Mouse (Mus musculus): ENCODE measurements at regions not wholly inside any gene's neighbourhood (a gene's known extent, or its start where the extent isn't known, plus 50 kb on each side); places are given as distances from the start of the nearest gene placed in this dataset.

DNA sequence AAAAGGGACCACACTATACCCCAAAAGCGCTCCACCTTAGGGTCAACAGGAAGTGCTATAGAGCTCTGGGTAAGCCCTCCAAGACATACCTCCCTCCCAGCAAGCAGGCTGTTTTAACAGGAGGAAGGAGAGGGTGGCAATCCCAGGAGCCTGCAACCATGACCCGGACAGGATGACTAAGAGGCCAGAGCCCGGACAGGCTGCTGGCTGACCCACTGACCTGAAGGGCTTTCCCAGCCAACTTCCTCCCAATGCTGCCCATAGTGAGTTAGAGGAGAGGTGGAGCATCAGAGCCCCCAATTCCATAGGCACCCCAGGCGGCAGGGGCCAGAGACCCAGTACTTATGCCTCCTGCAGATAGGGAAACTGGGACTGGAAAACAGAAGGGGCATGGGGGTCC lies 136.3 kb downstream of the Utp6 start:
- WGBS: 61% methylated on average over 4 of the region's 4 CpGs
- Histone ChIP-seq H3K27me3 (ENCODE audit: insufficient read depth, low read length) (no peaks in the 10 kb centered on the region), H3K36me3 (ENCODE audit: insufficient read depth) (no peaks in the 10 kb centered on the region), H3K27ac (ENCODE audit: low read depth) (no peak overlapping the region), H3K4me3 (ENCODE audit: low read depth, low read length) (no peak overlapping the region), H3K9ac (no peak overlapping the region), H3K4me2 (no peak overlapping the region), H3K4me1 (ENCODE audit: insufficient read depth) (no peaks in the 10 kb centered on the region), H3K9me3 (ENCODE audit: low read depth, low read length) (no peaks in the 10 kb centered on the region)
- DNase-seq: no peak
- no peak for ATAC-seq (ENCODE audit: insufficient read depth)
- TF ChIP-seq CTCF (IDR thresholded peaks at IDR 0.05; ENCODE audit: low read depth): no peak

DNA sequence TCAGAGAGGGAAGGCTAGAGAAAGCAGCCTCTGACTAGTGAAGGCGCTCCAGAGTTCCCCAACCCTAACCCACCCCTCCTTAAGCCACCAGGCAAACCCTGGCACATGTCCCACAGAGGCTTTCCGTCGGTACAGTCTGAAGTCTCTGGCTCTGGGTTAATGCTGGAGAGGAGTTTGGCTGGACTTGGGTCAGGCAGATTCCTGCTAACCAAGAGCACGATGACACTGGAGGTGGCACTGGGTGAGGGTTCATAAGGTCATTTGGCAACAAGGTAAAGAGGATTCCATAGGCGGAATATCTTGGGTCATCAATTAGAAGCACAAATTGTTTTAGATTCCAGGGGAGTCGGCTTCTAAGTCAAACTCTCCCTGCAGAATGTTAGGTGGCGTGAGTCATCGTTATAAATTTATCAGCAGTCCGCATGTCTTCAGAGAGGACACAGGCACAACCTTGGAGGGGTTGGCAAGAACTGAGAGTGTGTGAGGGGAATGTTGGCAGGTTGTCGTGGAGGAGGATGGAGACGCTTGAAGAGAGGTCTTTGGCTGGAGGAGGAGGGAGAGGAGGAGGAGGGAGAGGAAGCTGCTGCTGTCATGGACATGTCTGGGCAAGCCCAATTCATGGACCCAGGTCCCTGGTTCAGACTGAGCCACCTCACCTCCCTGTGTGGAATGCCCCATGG lies 138.4 kb downstream of the Utp6 start:
- Histone ChIP-seq H3K36me3 (ENCODE audit: insufficient read depth) (no peaks in the 10 kb centered on the region), H3K9me3 (ENCODE audit: low read depth, low read length) (no peaks in the 10 kb centered on the region), H3K9ac (no peak overlapping the region), H3K4me3 (ENCODE audit: low read depth, low read length) (no peak overlapping the region), H3K27ac (ENCODE audit: low read depth) (no peak overlapping the region), H3K4me1 (ENCODE audit: insufficient read depth) (no peaks in the 10 kb centered on the region), H3K27me3 (ENCODE audit: insufficient read depth, low read length) (no peaks in the 10 kb centered on the region), H3K4me2 (no peak overlapping the region)
- no peak for ATAC-seq (ENCODE audit: insufficient read depth)
- 65% methylated on average over 11 of the region's 11 CpGs for WGBS
- TF ChIP-seq CTCF (IDR thresholded peaks at IDR 0.05; ENCODE audit: low read depth): no peak
- no peak for DNase-seq

DNA sequence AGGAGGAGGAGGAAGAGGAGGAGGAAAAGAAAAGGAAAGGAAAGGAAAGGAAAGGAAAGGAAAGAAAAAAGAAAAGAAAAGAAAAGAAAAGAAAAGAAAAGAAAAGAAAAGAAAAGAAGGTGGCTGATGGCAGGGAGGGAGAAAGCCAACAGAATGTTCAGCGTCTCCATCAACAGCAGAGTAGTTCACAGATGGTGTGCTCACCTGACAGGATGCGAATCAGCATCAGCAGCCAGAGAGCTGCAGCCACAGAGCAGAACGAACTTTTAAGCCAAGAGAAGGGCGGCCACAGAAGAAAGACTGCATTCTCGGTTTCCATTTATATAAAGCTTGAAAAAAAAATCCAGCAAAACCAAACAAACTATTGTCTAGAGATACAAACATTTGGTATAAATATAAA lies 140.2 kb downstream of the Utp6 start:
- Histone ChIP-seq H3K4me1 (ENCODE audit: insufficient read depth) (no peaks in the 10 kb centered on the region), H3K36me3 (ENCODE audit: insufficient read depth) (no peaks in the 10 kb centered on the region), H3K4me3 (ENCODE audit: low read depth, low read length) (no peak overlapping the region), H3K27ac (ENCODE audit: low read depth) (no peak overlapping the region), H3K9ac (no peak overlapping the region), H3K4me2 (no peak overlapping the region), H3K9me3 (ENCODE audit: low read depth, low read length) (no peaks in the 10 kb centered on the region), H3K27me3 (ENCODE audit: insufficient read depth, low read length) (no peaks in the 10 kb centered on the region)
- TF ChIP-seq CTCF (IDR thresholded peaks at IDR 0.05; ENCODE audit: low read depth): no peak
- ATAC-seq (ENCODE audit: insufficient read depth) (no peak), DNase-seq (no peak)
- 63% methylated on average over 5 of the region's 5 CpGs for WGBS

DNA sequence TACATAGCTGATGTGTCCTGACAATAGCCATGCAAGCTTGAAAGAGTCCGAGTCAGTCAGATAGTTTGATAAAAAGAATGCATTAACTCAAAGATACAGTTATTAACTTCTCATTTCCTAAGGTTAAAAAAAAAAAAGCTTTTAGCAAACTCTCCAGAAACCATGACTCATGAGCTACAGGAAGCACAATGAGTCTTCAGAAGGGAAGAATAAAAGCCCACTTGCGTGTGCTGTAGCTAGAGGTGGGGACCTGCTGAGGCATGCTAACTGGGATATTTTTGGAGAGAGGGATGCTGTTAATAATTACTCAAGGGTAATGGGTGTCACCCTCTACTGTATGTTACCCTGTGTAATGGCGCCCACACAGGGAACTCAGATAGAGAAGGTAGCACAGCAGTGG lies 147.0 kb downstream of the Utp6 start:
- TF ChIP-seq CTCF (IDR thresholded peaks at IDR 0.05; ENCODE audit: low read depth): no peak
- 88% methylated on average over 3 of the region's 3 CpGs for WGBS
- Histone ChIP-seq H3K27ac (ENCODE audit: low read depth) (no peak overlapping the region), H3K4me3 (ENCODE audit: low read depth, low read length) (no peak overlapping the region), H3K27me3 (ENCODE audit: insufficient read depth, low read length) (no peaks in the 10 kb centered on the region), H3K9ac (no peak overlapping the region), H3K4me1 (ENCODE audit: insufficient read depth) (no peaks in the 10 kb centered on the region), H3K9me3 (ENCODE audit: low read depth, low read length) (peaks cover 8% of the 10 kb centered on the region; the same call in 1 of the 2 replicates), H3K4me2 (no peak overlapping the region), H3K36me3 (ENCODE audit: insufficient read depth) (no peaks in the 10 kb centered on the region)
- ATAC-seq (ENCODE audit: insufficient read depth): no peak
- no peak for DNase-seq

DNA sequence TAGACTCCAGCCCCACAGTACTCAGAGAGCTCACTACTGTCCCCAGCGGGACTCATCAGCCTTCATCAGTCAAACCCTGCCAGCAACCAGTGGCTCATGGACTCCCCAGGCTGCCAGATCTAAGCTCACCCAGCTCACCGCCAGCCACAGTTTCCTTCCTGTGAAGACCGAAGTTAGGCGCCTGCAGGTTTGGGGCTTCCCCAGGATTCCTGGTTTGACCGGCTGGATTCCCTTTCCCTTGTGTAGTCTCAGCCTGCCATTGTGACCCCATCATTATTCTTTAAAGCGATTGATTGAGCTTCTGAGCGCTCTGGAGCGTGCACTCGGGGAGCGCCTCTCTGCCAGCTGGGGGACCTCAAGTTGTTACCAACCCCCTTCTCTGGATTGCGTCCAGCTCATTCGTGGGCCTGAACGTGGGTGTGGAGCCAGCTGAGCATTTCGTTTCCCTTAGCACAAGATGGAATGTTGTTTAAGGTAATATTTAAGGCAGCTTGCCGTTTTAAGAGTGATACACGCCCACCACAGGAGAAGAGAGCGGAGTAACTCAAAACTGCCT lies 155.2 kb downstream of the Utp6 start:
- WGBS: 10% methylated on average over 17 of the region's 17 CpGs
- ATAC-seq (ENCODE audit: insufficient read depth) (peak; percentile 21; the same call in 1 of the 2 replicates), DNase-seq (peak; percentile 82)
- no peak overlapping the region for H3K4me3 ChIP-seq (ENCODE audit: low read depth, low read length)
- no peak overlapping the region for H3K9ac ChIP-seq
- peak; percentile 44 for TF ChIP-seq CTCF (IDR thresholded peaks at IDR 0.05; ENCODE audit: low read depth)
- H3K9me3 ChIP-seq (ENCODE audit: low read depth, low read length): no peaks in the 10 kb centered on the region
- H3K27ac ChIP-seq (ENCODE audit: low read depth): peak overlapping the region; percentile 81
- no peaks in the 10 kb centered on the region for H3K36me3 ChIP-seq (ENCODE audit: insufficient read depth)
- peak overlapping the region; percentile 39 for H3K4me2 ChIP-seq
- peaks cover 32% of the 10 kb centered on the region for H3K4me1 ChIP-seq (ENCODE audit: insufficient read depth)
- H3K27me3 ChIP-seq (ENCODE audit: insufficient read depth, low read length): no peaks in the 10 kb centered on the region

DNA sequence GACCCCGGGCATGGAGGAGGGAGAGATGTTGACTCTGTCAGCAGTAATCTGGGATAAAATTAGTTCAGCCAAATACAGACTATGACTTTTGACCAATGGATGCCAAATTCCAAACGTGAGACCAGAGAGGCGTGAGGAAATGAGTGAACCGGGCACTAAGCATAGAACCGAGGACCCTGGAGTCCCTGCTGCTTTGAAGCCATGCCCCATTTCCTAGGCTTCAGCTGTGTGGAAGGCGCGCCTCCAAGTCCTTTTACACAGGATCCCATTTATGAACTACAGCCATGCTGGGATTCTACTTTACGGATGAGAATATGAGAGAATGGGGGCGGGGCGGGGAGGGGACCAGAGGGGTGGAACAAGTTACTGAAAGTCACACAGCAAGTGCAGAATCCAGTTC lies 155.8 kb downstream of the Utp6 start:
- ATAC-seq (ENCODE audit: insufficient read depth) (peak; percentile 4; the same call in 1 of the 2 replicates), DNase-seq (no peak)
- Histone ChIP-seq H3K4me2 (peak overlapping the region; percentile 39; the same call in 1 of the 2 replicates), H3K27me3 (ENCODE audit: insufficient read depth, low read length) (no peaks in the 10 kb centered on the region), H3K4me1 (ENCODE audit: insufficient read depth) (peaks cover 33% of the 10 kb centered on the region), H3K36me3 (ENCODE audit: insufficient read depth) (no peaks in the 10 kb centered on the region), H3K27ac (ENCODE audit: low read depth) (peak overlapping the region; percentile 81; the same call in 1 of the 2 replicates), H3K4me3 (ENCODE audit: low read depth, low read length) (no peak overlapping the region), H3K9ac (no peak overlapping the region), H3K9me3 (ENCODE audit: low read depth, low read length) (no peaks in the 10 kb centered on the region)
- 49% methylated on average over 10 of the region's 10 CpGs for WGBS
- TF ChIP-seq CTCF (IDR thresholded peaks at IDR 0.05; ENCODE audit: low read depth): no peak

DNA sequence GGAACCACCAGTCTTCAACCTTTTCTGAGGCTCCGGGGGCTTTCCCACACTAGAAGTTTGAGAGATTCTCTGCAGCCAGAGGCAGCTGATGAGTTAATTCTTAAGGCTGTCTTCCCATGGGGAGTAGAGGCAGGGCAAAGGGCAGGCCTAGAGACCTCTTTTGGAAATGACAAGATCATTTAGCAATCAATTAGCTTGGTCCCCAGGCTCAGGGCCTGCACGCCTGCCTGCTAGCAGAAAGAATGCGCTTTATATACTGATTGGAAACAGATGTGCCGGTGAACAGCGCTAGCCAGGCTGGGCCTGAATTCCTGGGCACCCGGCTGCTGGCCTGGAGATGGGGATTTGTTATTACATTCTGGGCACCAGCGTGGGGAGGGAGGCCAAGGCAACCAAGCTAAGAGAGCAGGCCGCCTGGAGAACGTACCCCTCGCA lies 156.2 kb downstream of the Utp6 start:
- ATAC-seq (ENCODE audit: insufficient read depth) (peak; percentile 53), DNase-seq (peak; percentile 86)
- 23% methylated on average over 10 of the region's 10 CpGs for WGBS
- H3K4me1 ChIP-seq (ENCODE audit: insufficient read depth): peaks cover 33% of the 10 kb centered on the region
- H3K9me3 ChIP-seq (ENCODE audit: low read depth, low read length): no peaks in the 10 kb centered on the region
- TF ChIP-seq CTCF (IDR thresholded peaks at IDR 0.05; ENCODE audit: low read depth): no peak
- H3K27me3 ChIP-seq (ENCODE audit: insufficient read depth, low read length): no peaks in the 10 kb centered on the region
- peak overlapping the region; percentile 81 for H3K27ac ChIP-seq (ENCODE audit: low read depth)
- H3K36me3 ChIP-seq (ENCODE audit: insufficient read depth): no peaks in the 10 kb centered on the region
- H3K4me3 ChIP-seq (ENCODE audit: low read depth, low read length): no peak overlapping the region
- H3K4me2 ChIP-seq: peak overlapping the region; percentile 27; the same call in 1 of the 2 replicates
- no peak overlapping the region for H3K9ac ChIP-seq

Data from lung, embryonic 14.5 days (tissue).